Mouse (Mus musculus): ENCODE data around the gene Sertad1. TPM values are rescaled to one million over a fixed set of nuclear protein-coding genes. Genes with fewer than 3 reads are reported as not detected.

Sertad1 gene
- polyA plus RNA-seq, 1 experiment from 2014 or later: 41.6 TPM

GRCm38 (mm10) chr7:27483860-27484259, 2.9 kb upstream of the Sertad1 start:
- ATAC-seq (replicated peaks; ENCODE audit: low FRiP score, low read depth) (no peak), DNase-seq (ENCODE audit: low spot score) (no peak)
- Histone ChIP-seq H3K9me3 (replicated peaks; ENCODE audit: low read length) (no peaks in the 10 kb centered on the region), H3K9ac (ENCODE audit: low read depth, low read length) (no peak overlapping the region), H3K36me3 (ENCODE audit: insufficient read depth, low read length) (no peaks in the 10 kb centered on the region), H3K27me3 (ENCODE audit: insufficient read depth, low read length) (no peaks in the 10 kb centered on the region), H3K4me1 (replicated peaks; ENCODE audit: insufficient read depth, low read length) (0 out of 2 replicates have a peak, but pooled peaks cover 9% of the 10 kb centered on the region), H3K27ac (no peak overlapping the region), H3K4me2 (ENCODE audit: low read length) (no peak overlapping the region), H3K4me3 (replicated peaks; ENCODE audit: low read depth, low read length) (no peak overlapping the region)
- 89% methylated on average over 4 of the region's 4 CpGs for WGBS
- no peak for TF ChIP-seq CTCF (IDR thresholded peaks at IDR 0.05; ENCODE audit: low read depth)

DNA sequence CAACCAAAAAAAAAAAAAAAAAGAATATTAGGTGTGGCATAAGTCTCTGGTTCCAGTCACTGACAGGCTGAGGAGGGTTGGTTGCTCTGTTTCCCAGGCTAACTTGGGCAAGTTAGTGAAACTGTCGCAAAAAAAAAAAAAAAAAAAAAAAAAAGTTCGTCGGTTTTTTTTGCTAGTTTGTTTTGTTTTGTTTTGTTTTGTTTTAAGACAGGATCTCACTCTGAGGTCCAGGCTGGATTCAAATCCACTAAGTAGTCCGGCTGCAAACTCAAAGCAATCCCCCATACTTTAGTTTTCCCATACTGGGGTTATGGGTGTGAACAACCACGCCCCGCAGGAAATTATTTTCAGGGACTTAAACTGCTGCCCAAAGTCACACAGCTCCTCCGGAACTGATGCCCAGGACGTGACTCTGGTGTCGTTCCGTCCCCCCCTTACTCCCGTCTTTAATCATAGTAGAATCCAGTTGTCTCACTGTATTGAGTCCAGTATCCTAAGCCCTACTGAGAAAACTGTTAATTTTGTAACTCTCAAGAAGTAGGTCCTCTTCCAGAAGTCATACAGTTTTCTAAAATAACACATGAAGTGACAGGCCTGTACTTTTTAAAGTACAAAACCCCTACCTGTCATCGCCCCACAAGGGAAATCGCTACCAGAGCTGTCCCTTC, 474 bp upstream of the Sertad1 start:
- H3K4me2 ChIP-seq (ENCODE audit: low read length): peak overlapping the region; percentile 85
- peak overlapping the region; percentile 40; the same call in 1 of the 2 replicates for H3K9ac ChIP-seq (ENCODE audit: low read depth, low read length)
- H3K4me1 ChIP-seq (replicated peaks; ENCODE audit: insufficient read depth, low read length): peaks cover 18% of the 10 kb centered on the region; the same call in 1 of the 2 replicates
- peak overlapping the region; percentile 61 for H3K4me3 ChIP-seq (replicated peaks; ENCODE audit: low read depth, low read length)
- ATAC-seq (replicated peaks; ENCODE audit: low FRiP score, low read depth) (no peak), DNase-seq (ENCODE audit: low spot score) (no peak)
- TF ChIP-seq CTCF (IDR thresholded peaks at IDR 0.05; ENCODE audit: low read depth): no peak
- H3K27me3 ChIP-seq (ENCODE audit: insufficient read depth, low read length): no peaks in the 10 kb centered on the region
- H3K9me3 ChIP-seq (replicated peaks; ENCODE audit: low read length): no peaks in the 10 kb centered on the region
- H3K27ac ChIP-seq: peak overlapping the region; percentile 97
- WGBS: under 1% methylated on average over 13 of the region's 13 CpGs
- H3K36me3 ChIP-seq (ENCODE audit: insufficient read depth, low read length): 0 out of 2 replicates have a peak, but pooled peaks cover 5% of the 10 kb centered on the region

- Histone ChIP-seq H3K9ac (ENCODE audit: low read depth, low read length) (peak overlapping the region; percentile 82), H3K27me3 (ENCODE audit: insufficient read depth, low read length) (no peaks in the 10 kb centered on the region), H3K4me3 (replicated peaks; ENCODE audit: low read depth, low read length) (peak overlapping the region; percentile 61), H3K9me3 (replicated peaks; ENCODE audit: low read length) (no peaks in the 10 kb centered on the region), H3K4me1 (replicated peaks; ENCODE audit: insufficient read depth, low read length) (peaks cover 18% of the 10 kb centered on the region), H3K36me3 (ENCODE audit: insufficient read depth, low read length) (0 out of 2 replicates have a peak, but pooled peaks cover 5% of the 10 kb centered on the region), H3K4me2 (ENCODE audit: low read length) (peak overlapping the region; percentile 85), H3K27ac (peak overlapping the region; percentile 97)
- WGBS: 2% methylated on average over 13 of the region's 13 CpGs
- ATAC-seq (replicated peaks; ENCODE audit: low FRiP score, low read depth): no peak
- peak; percentile 70 for DNase-seq (ENCODE audit: low spot score)
- TF ChIP-seq CTCF (IDR thresholded peaks at IDR 0.05; ENCODE audit: low read depth): no peak
Measured at GRCm38 (mm10) chr7:27487740-27488268, 1.1 kb downstream of the Sertad1 start.

DNA sequence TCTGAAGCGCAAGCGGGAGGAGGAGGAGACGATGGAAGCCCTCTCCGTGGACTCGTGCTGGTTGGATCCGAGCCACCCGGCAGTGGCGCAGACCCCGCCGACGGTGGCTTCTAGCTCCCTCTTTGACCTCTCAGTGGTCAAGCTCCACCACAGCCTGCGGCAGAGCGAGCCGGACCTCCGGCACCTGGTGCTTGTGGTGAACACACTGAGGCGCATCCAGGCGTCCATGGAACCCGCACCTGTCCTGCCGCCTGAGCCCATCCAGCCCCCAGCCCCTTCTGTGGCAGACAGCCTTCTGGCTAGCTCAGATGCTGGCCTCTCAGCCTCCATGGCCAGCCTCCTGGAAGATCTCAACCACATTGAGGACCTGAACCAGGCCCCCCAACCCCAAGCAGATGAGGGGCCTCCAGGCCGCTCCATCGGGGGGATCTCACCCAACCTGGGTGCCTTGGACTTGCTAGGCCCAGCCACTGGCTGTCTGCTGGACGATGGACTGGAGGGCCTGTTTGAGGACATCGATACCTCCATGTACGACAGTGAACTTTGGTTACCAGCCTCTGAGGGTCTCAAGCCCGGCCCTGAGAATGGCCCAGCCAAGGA, 2.7 kb downstream of the Sertad1 start:
- ATAC-seq (replicated peaks; ENCODE audit: low FRiP score, low read depth) (no peak), DNase-seq (ENCODE audit: low spot score) (no peak)
- H3K4me1 ChIP-seq (replicated peaks; ENCODE audit: insufficient read depth, low read length): peaks cover 18% of the 10 kb centered on the region
- 90% methylated on average over 25 of the region's 25 CpGs for WGBS
- H3K4me2 ChIP-seq (ENCODE audit: low read length): peak overlapping the region; percentile 13; the same call in 1 of the 2 replicates
- H3K4me3 ChIP-seq (replicated peaks; ENCODE audit: low read depth, low read length): no peak overlapping the region
- no peaks in the 10 kb centered on the region for H3K9me3 ChIP-seq (replicated peaks; ENCODE audit: low read length)
- H3K36me3 ChIP-seq (ENCODE audit: insufficient read depth, low read length): 0 out of 2 replicates have a peak, but pooled peaks cover 5% of the 10 kb centered on the region
- TF ChIP-seq CTCF (IDR thresholded peaks at IDR 0.05; ENCODE audit: low read depth): no peak
- no peaks in the 10 kb centered on the region for H3K27me3 ChIP-seq (ENCODE audit: insufficient read depth, low read length)
- peak overlapping the region; percentile 94 for H3K27ac ChIP-seq
- H3K9ac ChIP-seq (ENCODE audit: low read depth, low read length): no peak overlapping the region

GRCm38 (mm10) chr7:27490227-27490542, 3.5 kb downstream of the Sertad1 start:
- 4% methylated on average over 4 of the region's 4 CpGs for WGBS
- peak overlapping the region; percentile 94 for H3K27ac ChIP-seq
- H3K36me3 ChIP-seq (ENCODE audit: insufficient read depth, low read length): 0 out of 2 replicates have a peak, but pooled peaks cover 5% of the 10 kb centered on the region
- H3K4me1 ChIP-seq (replicated peaks; ENCODE audit: insufficient read depth, low read length): peaks cover 18% of the 10 kb centered on the region
- no peaks in the 10 kb centered on the region for H3K9me3 ChIP-seq (replicated peaks; ENCODE audit: low read length)
- ATAC-seq (replicated peaks; ENCODE audit: low FRiP score, low read depth) (no peak), DNase-seq (ENCODE audit: low spot score) (no peak)
- H3K4me3 ChIP-seq (replicated peaks; ENCODE audit: low read depth, low read length): peak overlapping the region; percentile 27; the same call in 1 of the 2 replicates
- H3K27me3 ChIP-seq (ENCODE audit: insufficient read depth, low read length): no peaks in the 10 kb centered on the region
- peak overlapping the region; percentile 55 for H3K9ac ChIP-seq (ENCODE audit: low read depth, low read length)
- no peak for TF ChIP-seq CTCF (IDR thresholded peaks at IDR 0.05; ENCODE audit: low read depth)
- H3K4me2 ChIP-seq (ENCODE audit: low read length): peak overlapping the region; percentile 49

DNA sequence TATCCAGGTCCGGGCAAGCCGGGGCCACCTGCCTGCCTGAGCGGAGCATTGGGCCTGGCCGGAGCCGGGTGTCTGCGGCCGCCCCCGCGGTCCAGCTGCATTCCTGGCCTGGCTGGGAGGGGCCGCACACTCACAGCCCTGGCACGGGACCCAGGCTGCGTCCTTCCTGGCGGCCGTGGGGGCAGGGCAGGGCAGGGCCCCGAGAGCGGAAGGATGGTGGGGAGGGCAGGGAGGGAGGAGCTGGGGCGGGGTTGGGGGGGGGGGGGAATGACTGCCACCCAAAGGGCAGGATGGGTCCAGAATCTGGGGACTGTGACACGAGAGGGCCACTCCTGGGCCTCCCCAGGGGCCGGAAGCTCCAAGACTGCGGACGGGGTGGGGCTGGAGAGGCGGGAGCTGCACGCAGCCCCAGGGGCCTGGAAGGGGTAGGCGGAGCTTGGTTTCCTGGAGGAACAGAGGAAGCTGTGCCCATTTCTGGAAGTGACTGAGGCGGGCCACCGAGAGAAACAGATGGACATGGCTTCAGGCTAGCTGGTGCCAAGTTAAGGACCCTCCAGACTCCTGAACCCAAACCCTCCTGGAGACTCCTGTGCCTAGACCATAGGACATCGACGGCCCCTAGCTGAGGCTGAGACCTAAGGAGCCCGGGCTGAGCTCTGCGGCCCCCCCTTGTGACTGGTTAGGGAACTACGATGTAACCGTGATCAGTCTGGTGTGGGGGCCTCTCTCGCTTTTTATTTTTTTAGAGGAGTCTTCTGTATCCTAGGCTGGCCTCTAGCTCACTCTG, 4.0 kb downstream of the Sertad1 start:
- 0 out of 2 replicates have a peak, but pooled peaks cover 5% of the 10 kb centered on the region for H3K36me3 ChIP-seq (ENCODE audit: insufficient read depth, low read length)
- peak overlapping the region; percentile 94 for H3K27ac ChIP-seq
- H3K9ac ChIP-seq (ENCODE audit: low read depth, low read length): peak overlapping the region; percentile 55
- peak; percentile 74 for ATAC-seq (replicated peaks; ENCODE audit: low FRiP score, low read depth)
- peak; percentile 69 for TF ChIP-seq CTCF (IDR thresholded peaks at IDR 0.05; ENCODE audit: low read depth)
- H3K4me2 ChIP-seq (ENCODE audit: low read length): peak overlapping the region; percentile 49
- H3K27me3 ChIP-seq (ENCODE audit: insufficient read depth, low read length): no peaks in the 10 kb centered on the region
- peak; percentile 96 for DNase-seq (ENCODE audit: low spot score)
- peaks cover 16% of the 10 kb centered on the region for H3K4me1 ChIP-seq (replicated peaks; ENCODE audit: insufficient read depth, low read length)
- H3K4me3 ChIP-seq (replicated peaks; ENCODE audit: low read depth, low read length): peak overlapping the region; percentile 27
- WGBS: under 1% methylated on average over 31 of the region's 33 CpGs
- no peaks in the 10 kb centered on the region for H3K9me3 ChIP-seq (replicated peaks; ENCODE audit: low read length)

All from kidney, postnatal 0 days (tissue).